Mouse (Mus musculus): ENCODE results near the gene Ptpn12.

GRCm38 (mm10) chr5:20960927-20961326 is 94.8 kb downstream of the Ptpn12 start:
- no peak for TF ChIP-seq MAFK (IDR thresholded peaks at IDR 0.05; ENCODE audit: insufficient read depth, low read depth, low read length)
- no peak for TF ChIP-seq HCFC1 (IDR thresholded peaks at IDR 0.05; ENCODE audit: borderline replicate concordance, insufficient read depth, low read length)
- no peak for TF ChIP-seq CHD2 (IDR thresholded peaks at IDR 0.05; ENCODE audit: low read depth, low read length)
- no peak for TF ChIP-seq ZNF384 (IDR thresholded peaks at IDR 0.05; ENCODE audit: low read depth, low read length)
- TF ChIP-seq ZC3H11A (IDR thresholded peaks at IDR 0.05; ENCODE audit: borderline replicate concordance, low read depth, low read length) = no peak

Measured in ES-E14 (cell line).